Mouse (Mus musculus): Measurements from ENCODE around the gene Ppp1r12b. TPM values are rescaled to one million over a fixed set of nuclear protein-coding genes. Genes with fewer than 3 reads are reported as not detected.

Gene Ppp1r12b
- polyA plus RNA-seq, 1 experiment from 2014 or later = 3.2 TPM

DNA sequence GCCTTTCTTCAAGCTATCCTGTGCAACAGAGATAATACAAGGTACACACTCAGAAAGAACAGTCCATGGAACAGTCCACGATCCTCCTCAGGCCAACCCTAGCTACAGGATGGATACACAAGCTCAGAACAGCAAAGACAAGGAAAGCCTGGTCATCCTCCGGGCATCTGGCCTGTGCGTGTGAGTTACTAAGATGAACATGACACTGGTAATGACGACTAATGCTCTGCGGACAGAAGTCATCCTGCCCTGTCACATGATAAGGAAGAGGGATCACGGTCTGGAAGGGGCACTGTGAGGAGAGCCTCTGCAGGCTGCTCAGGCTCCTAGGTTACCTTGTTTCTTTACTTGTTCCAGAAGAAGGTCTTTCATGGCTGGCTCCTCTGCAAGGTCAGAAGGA is 59.7 kb downstream of the Ppp1r12b start:
- Histone ChIP-seq H3K4me2 (ENCODE audit: low read length) (no peak overlapping the region), H3K9ac (ENCODE audit: low read depth, low read length) (no peak overlapping the region), H3K4me1 (replicated peaks; ENCODE audit: insufficient read depth, low read length) (no peaks in the 10 kb centered on the region), H3K4me3 (replicated peaks; ENCODE audit: low read depth, low read length) (no peak overlapping the region), H3K9me3 (replicated peaks; ENCODE audit: low read length) (no peaks in the 10 kb centered on the region), H3K36me3 (ENCODE audit: insufficient read depth, low read length) (0 out of 2 replicates have a peak, but pooled peaks cover 6% of the 10 kb centered on the region), H3K27me3 (ENCODE audit: insufficient read depth, low read length) (no peaks in the 10 kb centered on the region), H3K27ac (no peak overlapping the region)
- 94% methylated on average over 6 of the region's 6 CpGs for WGBS
- no peak for DNase-seq (ENCODE audit: low spot score)
- no peak for TF ChIP-seq CTCF (IDR thresholded peaks at IDR 0.05; ENCODE audit: low read depth)
- no peak for ATAC-seq (replicated peaks; ENCODE audit: low FRiP score, low read depth)

DNA sequence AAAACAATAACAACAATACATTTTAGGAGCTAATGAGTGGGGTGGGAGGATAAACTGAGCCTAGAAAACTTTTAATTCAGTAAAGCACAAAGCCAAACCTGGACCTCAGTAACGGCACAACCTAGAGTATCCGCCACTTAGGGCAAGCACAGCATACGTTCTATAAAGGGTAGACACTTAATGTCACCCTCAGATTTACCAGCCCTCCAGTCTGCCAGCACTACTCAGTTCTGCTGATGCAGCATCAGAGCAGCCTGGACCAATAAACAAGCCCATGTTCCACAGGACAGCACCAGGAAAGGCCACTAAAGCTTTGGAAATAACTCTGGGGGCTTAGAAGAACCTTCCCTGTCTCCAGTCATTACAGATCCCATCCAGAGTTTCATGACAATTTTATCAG is 60.9 kb downstream of the Ppp1r12b start:
- ATAC-seq (replicated peaks; ENCODE audit: low FRiP score, low read depth) = no peak
- H3K9me3 ChIP-seq (replicated peaks; ENCODE audit: low read length) = no peaks in the 10 kb centered on the region

DNA sequence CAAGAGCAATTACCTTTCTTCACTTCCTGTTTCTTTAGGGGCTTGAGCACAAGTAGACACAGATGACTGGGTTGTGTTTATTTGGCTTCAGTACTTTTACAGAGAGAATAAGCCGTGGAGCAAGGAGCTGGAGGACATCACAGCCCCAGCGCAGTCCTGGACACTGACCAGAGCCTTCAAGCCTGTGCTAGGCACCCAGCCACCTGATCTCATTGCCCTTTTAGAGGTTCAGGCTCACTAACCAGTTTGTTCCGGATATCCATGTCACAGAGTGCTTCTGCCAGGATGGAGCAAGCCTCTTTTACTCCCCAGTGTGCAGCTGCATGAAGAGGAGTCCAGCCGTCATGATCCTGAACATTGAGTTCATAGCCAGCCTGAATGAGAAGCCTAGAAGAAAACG is 63.8 kb downstream of the Ppp1r12b start:
- H3K4me3 ChIP-seq (replicated peaks; ENCODE audit: low read depth, low read length) = no peak overlapping the region
- H3K9ac ChIP-seq (ENCODE audit: low read depth, low read length) = no peak overlapping the region
- no peaks in the 10 kb centered on the region for H3K9me3 ChIP-seq (replicated peaks; ENCODE audit: low read length)
- 51% methylated on average over 5 of the region's 5 CpGs for WGBS
- 0 out of 2 replicates have a peak, but pooled peaks cover 6% of the 10 kb centered on the region for H3K36me3 ChIP-seq (ENCODE audit: insufficient read depth, low read length)
- ATAC-seq (replicated peaks; ENCODE audit: low FRiP score, low read depth) = no peak; the same call in 1 of the 2 replicates
- H3K27ac ChIP-seq = no peak overlapping the region
- peak; percentile 57 for DNase-seq (ENCODE audit: low spot score)
- no peaks in the 10 kb centered on the region for H3K27me3 ChIP-seq (ENCODE audit: insufficient read depth, low read length)
- no peak for TF ChIP-seq CTCF (IDR thresholded peaks at IDR 0.05; ENCODE audit: low read depth)
- H3K4me1 ChIP-seq (replicated peaks; ENCODE audit: insufficient read depth, low read length) = no peaks in the 10 kb centered on the region
- H3K4me2 ChIP-seq (ENCODE audit: low read length) = no peak overlapping the region

More for the DNA sequence above, 60.9 kb downstream of the Ppp1r12b start:
- 88% methylated on average over 3 of the region's 3 CpGs for WGBS
- Histone ChIP-seq H3K4me3 (replicated peaks; ENCODE audit: low read depth, low read length) (no peak overlapping the region), H3K36me3 (ENCODE audit: insufficient read depth, low read length) (0 out of 2 replicates have a peak, but pooled peaks cover 6% of the 10 kb centered on the region), H3K27me3 (ENCODE audit: insufficient read depth, low read length) (no peaks in the 10 kb centered on the region), H3K4me1 (replicated peaks; ENCODE audit: insufficient read depth, low read length) (no peaks in the 10 kb centered on the region), H3K9ac (ENCODE audit: low read depth, low read length) (no peak overlapping the region), H3K27ac (no peak overlapping the region), H3K4me2 (ENCODE audit: low read length) (no peak overlapping the region)
- TF ChIP-seq CTCF (IDR thresholded peaks at IDR 0.05; ENCODE audit: low read depth) = no peak
- no peak for DNase-seq (ENCODE audit: low spot score)

DNA sequence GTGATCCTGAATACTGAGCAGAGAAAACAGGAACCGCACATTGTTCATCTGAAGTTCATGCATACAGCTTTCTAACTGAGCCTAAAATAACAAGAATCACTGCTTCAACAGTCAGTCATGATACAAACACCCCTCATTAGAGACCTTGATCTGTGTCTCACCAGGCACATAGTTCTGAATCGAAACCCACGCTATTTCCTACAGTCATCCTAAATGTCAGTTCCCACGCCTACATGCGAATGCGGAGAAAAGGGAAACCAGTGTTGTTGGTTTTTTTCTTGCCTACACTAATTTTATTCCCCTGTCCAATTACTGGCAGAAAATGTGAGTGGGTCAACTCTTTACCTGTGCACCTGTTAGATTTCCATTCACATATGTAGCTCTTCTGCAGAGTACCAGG is 66.1 kb downstream of the Ppp1r12b start:
- 93% methylated on average over 6 of the region's 6 CpGs for WGBS
- Histone ChIP-seq H3K4me3 (replicated peaks; ENCODE audit: low read depth, low read length) (no peak overlapping the region), H3K27ac (no peak overlapping the region), H3K27me3 (ENCODE audit: insufficient read depth, low read length) (no peaks in the 10 kb centered on the region), H3K9ac (ENCODE audit: low read depth, low read length) (no peak overlapping the region), H3K9me3 (replicated peaks; ENCODE audit: low read length) (no peaks in the 10 kb centered on the region), H3K36me3 (ENCODE audit: insufficient read depth, low read length) (peaks cover 9% of the 10 kb centered on the region; the same call in 1 of the 2 replicates), H3K4me1 (replicated peaks; ENCODE audit: insufficient read depth, low read length) (no peaks in the 10 kb centered on the region), H3K4me2 (ENCODE audit: low read length) (no peak overlapping the region)
- DNase-seq (ENCODE audit: low spot score) = no peak
- no peak for ATAC-seq (replicated peaks; ENCODE audit: low FRiP score, low read depth)
- TF ChIP-seq CTCF (IDR thresholded peaks at IDR 0.05; ENCODE audit: low read depth) = no peak

DNA sequence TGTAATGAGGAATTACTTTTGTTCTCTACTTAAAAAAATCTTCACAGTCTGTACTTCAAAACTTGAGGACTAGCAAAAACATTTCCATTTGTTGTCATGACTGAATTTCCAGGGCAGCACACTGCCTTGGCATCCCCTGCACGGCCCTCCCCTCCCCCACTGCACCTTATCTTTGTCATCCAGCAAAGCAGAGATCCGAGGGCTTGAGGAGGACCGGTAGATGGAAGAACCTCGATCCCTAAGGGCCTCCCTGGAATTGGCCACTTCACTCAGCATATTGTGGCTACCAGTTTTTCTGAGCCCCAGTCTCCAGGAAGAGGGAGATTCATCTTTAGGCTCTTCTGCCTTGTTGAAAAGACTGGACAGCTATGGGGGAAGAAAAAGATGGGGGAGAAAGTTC is 79.9 kb downstream of the Ppp1r12b start:
- H3K4me1 ChIP-seq (replicated peaks; ENCODE audit: insufficient read depth, low read length) = no peaks in the 10 kb centered on the region
- DNase-seq (ENCODE audit: low spot score) (no peak), ATAC-seq (replicated peaks; ENCODE audit: low FRiP score, low read depth) (no peak)
- H3K9me3 ChIP-seq (replicated peaks; ENCODE audit: low read length) = no peaks in the 10 kb centered on the region
- 0 out of 2 replicates have a peak, but pooled peaks cover 9% of the 10 kb centered on the region for H3K36me3 ChIP-seq (ENCODE audit: insufficient read depth, low read length)
- H3K4me2 ChIP-seq (ENCODE audit: low read length) = no peak overlapping the region
- no peak overlapping the region for H3K4me3 ChIP-seq (replicated peaks; ENCODE audit: low read depth, low read length)
- no peaks in the 10 kb centered on the region for H3K27me3 ChIP-seq (ENCODE audit: insufficient read depth, low read length)
- no peak overlapping the region for H3K9ac ChIP-seq (ENCODE audit: low read depth, low read length)
- H3K27ac ChIP-seq = no peak overlapping the region
- no peak for TF ChIP-seq CTCF (IDR thresholded peaks at IDR 0.05; ENCODE audit: low read depth)
- 46% methylated on average over 4 of the region's 4 CpGs for WGBS

DNA sequence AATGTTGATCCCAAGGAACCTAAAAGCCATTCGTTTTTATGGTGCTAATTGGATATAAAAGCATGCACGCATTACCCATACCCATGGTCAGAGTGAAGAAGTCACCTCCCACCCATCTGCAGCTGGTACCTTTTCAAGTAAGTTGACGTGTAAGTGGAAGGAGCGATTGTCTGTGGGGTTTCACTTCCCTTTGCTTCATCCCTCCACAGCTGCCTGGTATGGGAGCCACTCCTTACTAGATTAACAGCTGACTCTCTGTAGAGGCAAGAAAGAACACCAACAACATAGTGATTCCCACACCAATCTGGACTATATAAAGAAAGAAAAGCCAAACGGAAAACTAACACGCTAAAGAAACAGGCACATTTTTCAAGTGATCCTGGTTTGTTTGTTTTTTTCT is 83.1 kb downstream of the Ppp1r12b start:
- Histone ChIP-seq H3K4me1 (replicated peaks; ENCODE audit: insufficient read depth, low read length) (no peaks in the 10 kb centered on the region), H3K4me2 (ENCODE audit: low read length) (no peak overlapping the region), H3K9ac (ENCODE audit: low read depth, low read length) (no peak overlapping the region), H3K27me3 (ENCODE audit: insufficient read depth, low read length) (no peaks in the 10 kb centered on the region), H3K4me3 (replicated peaks; ENCODE audit: low read depth, low read length) (no peak overlapping the region), H3K9me3 (replicated peaks; ENCODE audit: low read length) (no peaks in the 10 kb centered on the region), H3K27ac (no peak overlapping the region), H3K36me3 (ENCODE audit: insufficient read depth, low read length) (0 out of 2 replicates have a peak, but pooled peaks cover 10% of the 10 kb centered on the region)
- DNase-seq (ENCODE audit: low spot score) = no peak
- TF ChIP-seq CTCF (IDR thresholded peaks at IDR 0.05; ENCODE audit: low read depth) = no peak
- ATAC-seq (replicated peaks; ENCODE audit: low FRiP score, low read depth) = no peak
- 74% methylated on average over 6 of the region's 6 CpGs for WGBS

DNA sequence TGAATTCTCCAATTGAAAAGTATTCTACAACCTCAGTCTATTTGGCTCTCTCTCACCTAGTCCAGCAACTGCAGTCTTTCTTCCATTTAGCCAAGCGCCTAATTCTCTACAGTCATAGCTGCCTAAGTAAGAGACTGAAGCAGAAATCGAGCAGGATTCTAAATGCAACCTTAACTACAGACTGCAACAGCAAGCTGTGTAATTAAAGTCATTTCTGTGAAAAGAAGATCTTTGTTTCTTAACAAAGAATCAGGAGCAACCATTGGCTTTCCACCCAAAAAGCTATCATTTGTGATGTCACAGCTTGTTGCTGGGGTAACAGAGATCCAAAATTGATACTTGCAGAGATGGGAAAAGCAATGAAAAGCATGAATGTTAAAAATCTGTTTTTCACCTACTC is 89.3 kb downstream of the Ppp1r12b start:
- no peak for TF ChIP-seq CTCF (IDR thresholded peaks at IDR 0.05; ENCODE audit: low read depth)
- 94% methylated on average over 2 of the region's 2 CpGs for WGBS

More for the DNA sequence above, 89.3 kb downstream of the Ppp1r12b start:
- Histone ChIP-seq H3K27ac (no peak overlapping the region), H3K27me3 (ENCODE audit: insufficient read depth, low read length) (no peaks in the 10 kb centered on the region), H3K9ac (ENCODE audit: low read depth, low read length) (no peak overlapping the region), H3K9me3 (replicated peaks; ENCODE audit: low read length) (no peaks in the 10 kb centered on the region), H3K4me2 (ENCODE audit: low read length) (no peak overlapping the region), H3K4me1 (replicated peaks; ENCODE audit: insufficient read depth, low read length) (no peaks in the 10 kb centered on the region), H3K4me3 (replicated peaks; ENCODE audit: low read depth, low read length) (no peak overlapping the region), H3K36me3 (ENCODE audit: insufficient read depth, low read length) (0 out of 2 replicates have a peak, but pooled peaks cover 4% of the 10 kb centered on the region)
- DNase-seq (ENCODE audit: low spot score) (no peak), ATAC-seq (replicated peaks; ENCODE audit: low FRiP score, low read depth) (no peak)
